In genomic region chr4:46507736-46508460, GRCm38 (mm10) we compare ENCODE assay signal across 8 mouse cellular contexts. TPM values are rescaled to one million over a fixed set of nuclear protein-coding genes. Genes with fewer than 3 reads are reported as not detected.
DNase-seq lines count a peak whose midpoint lies in the region; ATAC-seq and TF ChIP-seq lines count a peak whose summit lies in the region.

No protein-coding gene starts in this region.

- peaks cover 6% of the 10 kb centered on the region in 2 experiments; a peak in 2 of 4 replicates for H3K4me1 ChIP-seq in CH12.LX (ENCODE audit: control insufficient read depth in 1 of 2, insufficient read depth in 2 of 2)
- peaks cover 6% of the 10 kb centered on the region for H3K4me1 ChIP-seq in forebrain, embryonic 11.5 days (replicated peaks; ENCODE audit: control insufficient read depth, insufficient read depth, low read length)
- no peaks in the 10 kb centered on the region for H3K4me1 ChIP-seq in heart, embryonic 16.5 days (ENCODE audit: control insufficient read depth, insufficient read depth, low read length)
- peaks cover 20% of the 10 kb centered on the region for H3K4me1 ChIP-seq in liver, embryonic 16.5 days (ENCODE audit: control insufficient read depth, low read depth, low read length)
- H3K4me1 ChIP-seq in neural tube, embryonic 12.5 days: peaks cover 6% of the 10 kb centered on the region

- in situ Hi-C loops in CH12.LX (cut with MboI; ENCODE audit: low pct_ligation_motif_present, low pct_unique_long_range_greater_than_20kb, low sequenced_read_pairs): no loop called here

- H3K4me2 ChIP-seq in CH12.LX (ENCODE audit: insufficient read depth, low read depth, poor library complexity, severe bottlenecking): 0 out of 2 replicates have a peak overlapping the region, but pooled peaks have one; percentile 10
- H3K4me2 ChIP-seq in forebrain, embryonic 11.5 days (ENCODE audit: low read depth, low read length, severe bottlenecking): peak overlapping the region; percentile 83; the same call in 1 of the 2 replicates
- H3K4me2 ChIP-seq in heart, embryonic 16.5 days (ENCODE audit: low read depth, low read length): peak overlapping the region; percentile 75
- H3K4me2 ChIP-seq in liver, embryonic 16.5 days (ENCODE audit: low read depth, low read length): peak overlapping the region; percentile 92
- peak overlapping the region; percentile 87 for H3K4me2 ChIP-seq in neural tube, embryonic 12.5 days (replicated peaks)

- no peaks in the 10 kb centered on the region for H3K27me3 ChIP-seq in CH12.LX (replicated peaks)
- H3K27me3 ChIP-seq in forebrain, embryonic 11.5 days (ENCODE audit: control insufficient read depth, insufficient read depth, low read length): peaks cover 9% of the 10 kb centered on the region
- no peaks in the 10 kb centered on the region; the same call in 1 of the 2 replicates for H3K27me3 ChIP-seq in heart, embryonic 16.5 days (ENCODE audit: control insufficient read depth, insufficient read depth, low read length)
- H3K27me3 ChIP-seq in liver, embryonic 16.5 days (ENCODE audit: control insufficient read depth, insufficient read depth, low read depth, low read length): no peaks in the 10 kb centered on the region
- peaks cover 27% of the 10 kb centered on the region for H3K27me3 ChIP-seq in neural tube, embryonic 12.5 days (replicated peaks)

- no peak for TF ChIP-seq EP300 in CH12.LX (IDR thresholded peaks at IDR 0.05; ENCODE audit: low read length)

- H3K4me3 ChIP-seq in CH12.LX (replicated peaks in 1 of 3; ENCODE audit: low read depth in 2 of 3, low read length in 2 of 3, poor library complexity in 1 of 3): no peak overlapping the region
- peak overlapping the region; percentile 53; the same call in 1 of the 2 replicates for H3K4me3 ChIP-seq in forebrain, embryonic 11.5 days (ENCODE audit: low read depth, low read length)
- H3K4me3 ChIP-seq in heart, embryonic 16.5 days (ENCODE audit: low read length): peak overlapping the region; percentile 61
- H3K4me3 ChIP-seq in liver, embryonic 16.5 days (ENCODE audit: low read depth, low read length): peak overlapping the region; percentile 66
- peak overlapping the region; percentile 59 for H3K4me3 ChIP-seq in neural tube, embryonic 12.5 days

- peak; percentile 64 to 67 for TF ChIP-seq CTCF in CH12.LX (conservative IDR thresholded peaks at IDR 0.05 in 1 of 2, IDR thresholded peaks at IDR 0.05 in 1 of 2; ENCODE audit: low read depth in 2 of 2, low read length in 2 of 2)

- 11% methylated on average over 16 of the region's 16 CpGs for WGBS in forebrain, embryonic 11.5 days
- WGBS in heart, embryonic 16.5 days: 11% methylated on average over 16 of the region's 16 CpGs
- WGBS in liver, embryonic 16.5 days (ENCODE audit: insufficient replicate concordance): 3% methylated on average over 16 of the region's 16 CpGs
- WGBS in neural tube, embryonic 12.5 days: 10% methylated on average over 16 of the region's 16 CpGs

- dilution Hi-C loops in CH12.LX (cut with MboI; ENCODE audit: extremely low pct_ligation_motif_present, extremely low pct_unique_long_range_greater_than_20kb, low sequenced_read_pairs): no loop called here

- peaks cover 45 to 58% of the 10 kb centered on the region in 2 experiments for H3K36me3 ChIP-seq in CH12.LX (replicated peaks in 1 of 2; ENCODE audit: control insufficient read depth in 1 of 2, insufficient read depth in 1 of 2, low read length in 1 of 2)
- H3K36me3 ChIP-seq in forebrain, embryonic 11.5 days (ENCODE audit: control insufficient read depth, insufficient read depth, low read length): no peaks in the 10 kb centered on the region; the same call in 1 of the 2 replicates
- H3K36me3 ChIP-seq in heart, embryonic 16.5 days (ENCODE audit: control insufficient read depth, insufficient read depth): 0 out of 2 replicates have a peak, but pooled peaks cover 4% of the 10 kb centered on the region
- no peaks in the 10 kb centered on the region; the same call in 1 of the 2 replicates for H3K36me3 ChIP-seq in liver, embryonic 16.5 days (ENCODE audit: control insufficient read depth, insufficient read depth)
- H3K36me3 ChIP-seq in neural tube, embryonic 12.5 days: peaks cover 6% of the 10 kb centered on the region

- peak; percentile 56 for TF ChIP-seq RAD21 in CH12.LX (IDR thresholded peaks at IDR 0.05; ENCODE audit: low read depth, low read length)

- 0 out of 2 replicates have a peak, but pooled peaks have one; percentile 64 for ATAC-seq in forebrain, embryonic 11.5 days (replicated peaks; ENCODE audit: low FRiP score)
- ATAC-seq in heart, embryonic 16.5 days (replicated peaks; ENCODE audit: extremely low read depth, insufficient read depth, low FRiP score): peak; percentile 33; the same call in 1 of the 2 replicates
- peak; percentile 11; the same call in 1 of the 2 replicates for ATAC-seq in liver, embryonic 16.5 days (ENCODE audit: low read depth)
- no peak for ATAC-seq in neural tube, embryonic 12.5 days (ENCODE audit: low FRiP score, low read depth)

- H3K9me3 ChIP-seq in CH12.LX (replicated peaks; ENCODE audit: low read length): peaks cover 3% of the 10 kb centered on the region
- no peaks in the 10 kb centered on the region for H3K9me3 ChIP-seq in forebrain, embryonic 11.5 days (ENCODE audit: control insufficient read depth, low read length)
- no peaks in the 10 kb centered on the region for H3K9me3 ChIP-seq in heart, embryonic 16.5 days (replicated peaks; ENCODE audit: control insufficient read depth, low read length)
- H3K9me3 ChIP-seq in liver, embryonic 16.5 days (replicated peaks; ENCODE audit: control insufficient read depth, low read length): no peaks in the 10 kb centered on the region
- H3K9me3 ChIP-seq in neural tube, embryonic 12.5 days: no peaks in the 10 kb centered on the region

- no peak for TF ChIP-seq POLR2A in CH12.LX (IDR thresholded peaks at IDR 0.05; ENCODE audit: low read depth, low read length)

- H3K9ac ChIP-seq in CH12.LX (ENCODE audit: insufficient read depth, low read depth): no peak overlapping the region
- H3K9ac ChIP-seq in forebrain, embryonic 11.5 days (ENCODE audit: low read length): no peak overlapping the region
- peak overlapping the region; percentile 44; the same call in 1 of the 2 replicates for H3K9ac ChIP-seq in heart, embryonic 16.5 days (ENCODE audit: low read length)
- H3K9ac ChIP-seq in liver, embryonic 16.5 days (ENCODE audit: low read depth, low read length): 0 out of 2 replicates have a peak overlapping the region, but pooled peaks have one; percentile 14
- no peak overlapping the region for H3K9ac ChIP-seq in neural tube, embryonic 12.5 days

- H3K79me2 ChIP-seq in CH12.LX (replicated peaks; ENCODE audit: control insufficient read depth, extremely low read depth, insufficient read depth, poor library complexity, severe bottlenecking): no peaks in the 10 kb centered on the region

- no peak overlapping the region for H3K27ac ChIP-seq in CH12.LX (ENCODE audit: insufficient read depth, low read depth)
- H3K27ac ChIP-seq in forebrain, embryonic 11.5 days (ENCODE audit: low read depth, low read length): no peak overlapping the region
- H3K27ac ChIP-seq in heart, embryonic 16.5 days (ENCODE audit: low read length): 0 out of 2 replicates have a peak overlapping the region, but pooled peaks have one; percentile 30
- peak overlapping the region; percentile 35; the same call in 1 of the 2 replicates for H3K27ac ChIP-seq in liver, embryonic 16.5 days (ENCODE audit: low read length)
- H3K27ac ChIP-seq in neural tube, embryonic 12.5 days: no peak overlapping the region

- peak; percentile 57 for DNase-seq in CH12.LX (ENCODE audit: extremely low read depth)
- DNase-seq in c-Kit-positive CD71-negative TER-119-negative erythroid progenitor cells, embryonic 14.5 days (ENCODE audit: low read depth): peak; percentile 91
- DNase-seq in forebrain, embryonic 11.5 days (ENCODE audit: low spot score): peak; percentile 82
- DNase-seq in kidney, postnatal 14 days: peak; percentile 84
- peak; percentile 76 for DNase-seq in testis, postnatal 14 days (ENCODE audit: low spot score)

TF ChIP-seq in CH12.LX, 34 proteins besides CTCF, POLR2A, EP300 and RAD21:
- TF ChIP-seq ZMIZ1 (IDR thresholded peaks at IDR 0.05; ENCODE audit: low read depth, low read length) (no peak), ZC3H11A (IDR thresholded peaks at IDR 0.05; ENCODE audit: low read depth, low read length) (no peak), NELFE (IDR thresholded peaks at IDR 0.05; ENCODE audit: low read depth, low read length) (0 out of 2 replicates have a peak, but pooled peaks have one; percentile 18), SMC3 (IDR thresholded peaks at IDR 0.05; ENCODE audit: low read depth, low read length) (peak; percentile 61)

RNA-seq across cellular contexts. Expression of gene Nans, which starts 18.9 kb away (rescaled TPM):
- total RNA-seq in CH12.LX (2012; rRNA removed): 103 and 119 TPM in 2 replicates
- 140 and 150 TPM in 2 replicates for total RNA-seq in CH12.LX (2014; rRNA removed)
- polyA plus RNA-seq in CH12.LX (2012; ENCODE audit: insufficient read length, low read depth): 127 and 173 TPM in 2 replicates
- polyA plus RNA-seq in forebrain, embryonic 11.5 days (2014; fragmentation: Nextera tagmentation; extraction: Ambion mirVana): 63.8 and 70.8 TPM in 2 replicates
- 52.1 and 62.3 TPM in 2 replicates for polyA plus RNA-seq in heart, embryonic 16.5 days (2015; fragmentation: Nextera tagmentation; extraction: Ambion mirVana)
- polyA plus RNA-seq in liver, embryonic 16.5 days (2015; fragmentation: Nextera tagmentation; extraction: Ambion mirVana): 40.5 and 48.3 TPM in 2 replicates
- polyA plus RNA-seq in neural tube, embryonic 12.5 days (2016; fragmentation: Nextera tagmentation; extraction: Ambion mirVana): 65.4 and 70.7 TPM in 2 replicates

RNA-seq across cellular contexts. Expression of gene Trim14, which starts 28.0 kb away (rescaled TPM):
- 24.4 and 26.5 TPM in 2 replicates for total RNA-seq in CH12.LX (2012; rRNA removed)
- 11.6 and 13.8 TPM in 2 replicates for total RNA-seq in CH12.LX (2014; rRNA removed)
- 26.0 and 35.4 TPM in 2 replicates for polyA plus RNA-seq in CH12.LX (2012; ENCODE audit: insufficient read length, low read depth)
- 0.98 and 2.0 TPM in 2 replicates for polyA plus RNA-seq in forebrain, embryonic 11.5 days (2014; fragmentation: Nextera tagmentation; extraction: Ambion mirVana)
- polyA plus RNA-seq in heart, embryonic 16.5 days (2015; fragmentation: Nextera tagmentation; extraction: Ambion mirVana): 1.9 and 4.7 TPM in 2 replicates
- 8.2 and 9.0 TPM in 2 replicates for polyA plus RNA-seq in liver, embryonic 16.5 days (2015; fragmentation: Nextera tagmentation; extraction: Ambion mirVana)
- 0.66 and 0.72 TPM in 2 replicates for polyA plus RNA-seq in neural tube, embryonic 12.5 days (2016; fragmentation: Nextera tagmentation; extraction: Ambion mirVana)

RNA-seq across cellular contexts. Expression of gene Anp32b, which starts 57.2 kb away (rescaled TPM):
- total RNA-seq in CH12.LX (2012; rRNA removed) (37.5 and 45.2 TPM in 2 replicates), CH12.LX (2014; rRNA removed) (22.9 and 29.4 TPM in 2 replicates)
- 864 and 1,039 TPM in 2 replicates for polyA plus RNA-seq in CH12.LX (2012; ENCODE audit: insufficient read length, low read depth)
- polyA plus RNA-seq in forebrain, embryonic 11.5 days (2014; fragmentation: Nextera tagmentation; extraction: Ambion mirVana): 320 and 324 TPM in 2 replicates
- polyA plus RNA-seq in heart, embryonic 16.5 days (2015; fragmentation: Nextera tagmentation; extraction: Ambion mirVana): 149 and 156 TPM in 2 replicates
- 318 and 338 TPM in 2 replicates for polyA plus RNA-seq in liver, embryonic 16.5 days (2015; fragmentation: Nextera tagmentation; extraction: Ambion mirVana)
- polyA plus RNA-seq in neural tube, embryonic 12.5 days (2016; fragmentation: Nextera tagmentation; extraction: Ambion mirVana): 194 and 196 TPM in 2 replicates

Comparison
In these comparisons a context has a peak if more than half of its experiments do, and no peak if none do; other contexts are left out.
1. H3K27ac ChIP-seq: peak in heart, embryonic 16.5 days (single experiment) and liver, embryonic 16.5 days (single experiment); none in CH12.LX (single experiment), forebrain, embryonic 11.5 days (single experiment) and neural tube, embryonic 12.5 days (single experiment).
2. H3K4me2 ChIP-seq: peak in every context shown above with its lines; median percentile 92 in liver, embryonic 16.5 days; 87 in neural tube, embryonic 12.5 days; 83 in forebrain, embryonic 11.5 days; 75 in heart, embryonic 16.5 days; 10 in CH12.LX.
3. H3K4me3 ChIP-seq: peak in forebrain, embryonic 11.5 days (single experiment), heart, embryonic 16.5 days (single experiment), liver, embryonic 16.5 days (single experiment) and neural tube, embryonic 12.5 days (single experiment); none in CH12.LX (0 of 3).
4. H3K9ac ChIP-seq: peak in heart, embryonic 16.5 days (single experiment) and liver, embryonic 16.5 days (single experiment); none in CH12.LX (single experiment), forebrain, embryonic 11.5 days (single experiment) and neural tube, embryonic 12.5 days (single experiment).
5. Peak in every context shown above with its lines, with median percentiles within 50 percentile points of each other: DNase-seq.